Mouse (Mus musculus) heart, adult 9 months (tissue): ENCODE data around the gene Samd3.

Experiments
- DNase-seq, 2 experiments: peaks; one replicate each; pipeline ENCODE4 v3.0.0; 2022; ENCODE audit warnings: low spot score in 2 of 2

Samd3 gene

GRCm38 (mm10) chr10:26303485-26303884 is 74.0 kb downstream of the Samd3 start:
- DNase-seq = no peak

- no peak for DNase-seq
Observed at GRCm38 (mm10) chr10:26314327-26314726, 84.8 kb downstream of the Samd3 start.

- no peak for DNase-seq
Observed at GRCm38 (mm10) chr10:26320679-26321078, 91.2 kb downstream of the Samd3 start.
